Mouse (Mus musculus) regulatory T cell (primary cell): ENCODE data around the gene Rara.
"Not testable (repeated sequence)": the region's sequence is repeated elsewhere in the genome, so short reads cannot be mapped to it uniquely, and the experiment has no call there.

ENCODE experiments used
- in situ Hi-C: fragments of 300-600 bp; cut with MboI, MseI; formaldehyde crosslinking; loops from one replicate; pipeline ENCODE4 v1.15.1; 2025; ENCODE audit warnings: high pct_unique_total_duplicates

The Rara gene

DNA sequence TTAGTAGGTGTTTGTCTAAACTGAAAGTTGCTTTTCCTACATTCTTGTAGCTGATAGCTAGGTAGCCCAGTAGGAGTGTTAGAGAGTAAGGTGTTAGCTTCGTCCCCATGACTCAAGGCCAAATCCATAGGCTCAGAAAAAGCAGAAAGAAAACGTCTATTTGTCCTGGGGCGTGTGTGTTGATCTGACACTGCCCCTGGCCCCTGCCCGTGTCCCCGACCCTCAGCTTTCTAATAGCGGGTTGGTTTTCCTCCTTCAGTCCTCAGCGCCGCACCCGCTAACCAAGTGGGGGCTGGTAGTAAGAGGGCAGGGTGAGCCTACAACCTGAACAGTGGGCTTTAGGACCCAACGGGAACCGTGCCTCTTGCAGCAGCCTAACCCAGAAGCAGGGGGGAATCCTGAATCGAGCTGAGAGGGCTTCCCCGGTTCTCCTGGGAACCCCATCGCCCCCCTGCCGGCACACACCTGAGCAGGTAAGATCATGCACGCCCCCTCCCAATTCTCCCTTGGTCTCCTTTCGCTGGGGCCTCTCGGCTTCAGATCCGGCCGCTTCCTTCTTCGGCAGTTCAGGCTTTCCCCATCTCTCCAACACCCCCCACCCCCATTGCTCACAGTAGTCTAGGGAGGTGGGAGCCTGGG lies at the start of gene Rara:
TSS of gene Rara (plus strand) at position 381 of the 639 bp plus-strand sequence.
- in situ Hi-C loops: no loop called here

DNA sequence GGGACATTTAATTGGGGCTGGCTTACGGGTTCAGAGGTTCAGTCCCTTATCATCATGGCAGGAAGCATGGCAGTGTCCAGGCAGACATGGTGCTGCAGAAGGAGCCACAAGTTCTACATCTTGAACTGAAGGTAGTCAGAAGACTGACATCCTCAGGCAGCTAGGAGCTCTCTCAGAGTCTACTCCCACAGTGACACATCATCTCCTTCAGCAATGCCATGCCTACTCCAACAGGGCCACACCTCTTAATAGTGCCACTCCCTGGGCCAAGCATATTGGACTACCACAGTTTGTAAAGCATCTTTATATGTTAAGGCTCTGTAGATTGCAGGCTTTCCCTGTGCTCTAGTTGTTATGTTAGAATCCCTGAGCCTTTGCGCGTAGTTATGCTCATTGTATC lies 39.9 kb upstream of the Rara start:
- in situ Hi-C loops: no loop called here

DNA sequence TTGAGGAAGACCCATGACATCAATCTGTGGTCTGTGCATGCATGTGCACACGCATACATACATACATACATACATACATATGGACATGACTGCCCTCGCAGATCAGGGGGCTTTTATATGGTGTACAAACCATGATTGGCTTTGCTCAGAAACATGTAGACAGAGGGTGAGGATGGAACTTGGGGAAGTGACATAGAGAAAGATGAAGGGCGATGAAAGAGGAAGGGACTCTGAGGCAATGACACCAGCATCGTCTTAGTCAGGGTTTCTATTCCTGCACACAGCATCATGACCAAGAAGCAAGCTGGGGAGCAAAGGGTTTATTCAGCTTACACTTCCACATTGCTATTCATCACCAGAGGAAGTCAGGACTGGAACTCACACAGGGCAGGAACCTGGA lies 38.5 kb upstream of the Rara start:
- in situ Hi-C loops: no loop called here

DNA sequence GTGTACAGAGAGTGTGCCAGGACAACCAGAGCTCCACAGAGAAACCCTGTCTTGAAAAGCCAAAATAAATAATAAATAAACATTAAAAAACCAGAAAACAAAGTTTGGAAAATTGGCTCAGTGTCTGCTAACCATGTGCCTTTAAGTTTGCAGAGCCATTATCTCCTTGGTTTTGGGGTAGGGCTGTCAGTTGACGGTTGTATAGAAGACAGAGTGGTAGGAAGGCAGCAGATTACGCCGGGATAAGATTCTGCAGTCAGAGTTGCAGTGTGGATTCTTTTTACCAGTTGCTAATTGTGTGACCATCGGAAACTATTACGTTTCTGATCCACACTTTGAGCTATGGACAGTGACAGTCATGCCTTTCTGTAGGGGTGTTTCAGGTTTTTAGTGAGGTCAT lies 37.6 kb upstream of the Rara start:
- in situ Hi-C loops: no loop called here

DNA sequence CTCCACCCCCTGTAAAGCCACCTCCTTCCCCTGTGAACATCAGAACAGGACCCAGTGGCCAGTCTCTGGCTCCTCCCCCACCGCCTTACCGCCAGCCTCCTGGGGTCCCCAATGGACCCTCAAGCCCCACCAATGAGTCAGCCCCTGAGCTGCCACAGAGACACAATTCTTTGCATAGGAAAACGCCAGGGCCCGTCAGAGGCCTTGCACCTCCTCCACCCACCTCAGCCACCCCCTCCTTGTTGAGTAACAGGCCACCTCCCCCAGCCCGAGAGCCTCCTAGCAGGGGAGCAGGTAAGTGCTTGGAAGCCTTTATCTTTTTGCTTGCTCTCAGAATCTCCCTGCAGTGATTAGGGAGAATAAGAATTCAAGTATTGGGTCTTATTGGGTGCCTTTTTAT lies 35.2 kb upstream of the Rara start:
- in situ Hi-C loops: no loop called here

DNA sequence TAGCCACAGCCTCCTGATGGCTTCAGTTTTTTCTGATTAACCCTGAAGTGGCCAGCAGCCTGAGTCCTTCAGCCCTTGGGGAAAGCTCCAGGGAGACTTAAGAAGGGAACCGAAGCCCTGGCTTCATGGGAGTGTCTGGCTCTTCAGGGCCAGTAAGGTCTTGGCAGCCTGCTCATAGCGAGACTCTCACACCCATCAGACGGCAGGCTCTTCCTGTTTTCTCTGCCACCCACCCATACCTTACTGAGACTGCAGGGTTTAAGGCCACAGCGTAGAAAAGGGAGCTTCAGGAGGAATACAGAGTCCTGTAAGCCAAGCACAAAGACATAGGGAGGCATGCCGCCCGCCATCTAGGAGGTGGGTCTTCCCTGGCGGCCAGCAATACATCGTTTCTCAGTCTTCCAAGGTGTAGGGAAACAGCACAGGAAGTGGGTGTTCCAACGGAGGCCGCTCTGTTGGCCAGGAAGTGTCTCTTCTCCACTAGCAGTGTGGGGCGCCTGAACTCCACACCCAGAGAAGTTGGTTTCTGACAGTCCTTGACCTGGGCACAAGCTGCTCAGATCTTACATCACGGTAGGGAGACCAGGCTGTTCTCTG lies 27.0 kb upstream of the Rara start:
- in situ Hi-C loops: loop anchor here (5.0 kb wide), 1 partner anchor 38 kb away; the partner anchor contains the start of gene Wipf2

DNA sequence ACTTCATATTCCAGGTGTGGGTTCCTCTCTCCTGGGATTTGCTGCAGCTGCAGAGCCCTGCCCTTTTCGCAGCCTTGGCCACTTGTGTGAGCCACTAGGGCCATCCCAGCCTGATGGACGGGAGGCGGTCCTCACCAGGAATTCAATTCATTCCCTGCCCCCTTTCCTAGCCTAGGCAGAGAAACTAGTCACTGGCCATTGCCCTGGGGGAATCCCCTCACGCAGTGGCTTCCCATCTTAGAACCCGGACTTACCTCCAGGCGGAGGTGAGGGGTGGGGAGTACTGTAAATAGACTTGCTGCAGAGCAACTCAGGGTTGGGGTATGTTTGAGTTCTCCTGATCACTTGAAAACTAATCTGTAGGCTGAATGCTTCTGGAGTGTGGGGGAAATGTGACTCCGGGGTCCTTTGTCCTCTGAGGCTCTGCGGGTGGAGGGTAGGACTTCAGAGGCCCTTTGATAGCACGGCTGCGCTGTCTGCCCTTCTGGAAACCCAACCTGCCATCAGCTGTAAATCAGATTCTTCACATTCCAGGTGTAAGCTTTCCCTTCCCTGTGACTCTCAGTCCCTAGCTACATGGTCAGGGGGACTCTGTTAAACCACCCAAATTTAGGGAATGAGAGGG lies 24.9 kb upstream of the Rara start:
- in situ Hi-C loops: loop anchor here (5.0 kb wide), 1 partner anchor 40 kb away; the partner anchor contains the start of gene Wipf2

DNA sequence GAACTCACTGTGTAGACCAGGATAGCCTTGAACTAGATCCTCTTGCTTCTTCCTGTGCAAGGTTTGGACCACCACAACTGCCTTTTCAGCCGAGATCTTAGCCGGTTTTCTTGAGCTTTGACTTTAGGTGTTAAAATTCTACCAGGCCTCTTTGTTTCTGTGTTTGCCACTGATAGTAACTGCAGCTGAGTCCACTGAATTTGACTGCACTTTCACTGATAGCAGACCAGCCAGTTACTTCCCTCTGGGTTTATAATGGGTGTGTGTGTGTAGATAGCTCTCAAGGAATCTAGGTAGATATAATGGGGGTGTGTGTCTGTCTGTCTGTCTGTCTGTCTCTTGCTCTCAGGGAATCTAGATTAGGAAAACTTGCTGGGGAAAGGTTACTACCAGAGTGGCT lies 23.0 kb upstream of the Rara start:
- in situ Hi-C loops: loop anchor here (5.0 kb wide), 1 partner anchor 42 kb away; the partner anchor contains the start of gene Wipf2

DNA sequence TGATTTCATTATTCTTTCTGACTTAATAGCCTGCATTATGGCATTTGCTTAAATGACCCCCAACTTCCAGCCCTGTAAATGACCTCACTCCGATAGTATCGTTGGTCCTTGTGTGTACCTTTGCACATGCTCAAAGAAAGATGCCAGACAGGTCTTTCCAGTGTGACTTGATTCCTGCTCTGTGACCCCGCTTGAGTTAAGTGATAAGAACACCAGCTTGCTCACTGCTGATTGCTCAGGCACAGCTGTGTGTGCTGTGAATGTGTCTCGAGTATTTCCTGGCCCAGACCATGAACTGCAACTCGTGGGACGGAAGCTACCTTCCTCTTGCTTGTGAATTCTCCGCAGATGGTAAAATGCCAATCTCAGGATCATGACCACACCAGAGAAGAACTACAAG lies 22.6 kb upstream of the Rara start:
- in situ Hi-C loops: no loop called here

DNA sequence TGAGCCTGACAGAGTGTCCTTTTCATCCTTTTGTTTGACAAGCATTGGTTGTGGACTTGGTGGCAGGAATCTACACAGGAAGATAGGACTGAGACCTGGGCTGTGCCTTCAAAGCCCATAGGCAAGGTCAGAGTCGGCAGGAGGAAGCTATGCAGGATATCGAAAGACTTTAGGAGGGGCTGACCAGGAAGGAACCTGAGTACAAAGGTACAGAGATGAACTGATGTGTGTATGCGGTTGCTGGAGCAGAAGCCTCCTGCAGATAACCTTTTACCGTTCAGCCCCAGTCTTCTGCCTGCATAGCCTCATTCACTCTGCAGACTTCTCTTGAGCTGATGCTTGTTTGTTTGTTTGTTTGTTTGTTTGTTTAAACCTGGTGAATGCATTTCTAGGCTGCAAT lies 22.0 kb upstream of the Rara start:
- in situ Hi-C loops: no loop called here

DNA sequence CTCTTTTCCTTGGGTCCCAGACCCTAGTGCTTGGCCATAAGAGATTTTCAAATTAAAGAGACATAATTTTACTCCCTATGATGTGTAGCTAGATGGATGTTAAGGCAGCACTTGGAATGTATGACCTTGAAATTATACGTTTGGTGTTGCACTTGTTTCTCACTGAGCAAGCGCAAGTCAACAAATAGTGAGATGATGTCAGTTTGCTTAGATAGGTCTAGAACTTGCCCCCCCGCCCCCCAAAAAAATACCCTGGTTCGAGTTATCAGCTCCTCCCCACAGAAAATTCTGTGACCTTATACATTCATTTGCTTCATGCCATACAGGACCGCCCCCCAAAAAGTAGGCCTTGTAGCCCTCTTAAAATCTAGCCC lies 20.6 kb upstream of the Rara start:
- in situ Hi-C loops: no loop called here

DNA sequence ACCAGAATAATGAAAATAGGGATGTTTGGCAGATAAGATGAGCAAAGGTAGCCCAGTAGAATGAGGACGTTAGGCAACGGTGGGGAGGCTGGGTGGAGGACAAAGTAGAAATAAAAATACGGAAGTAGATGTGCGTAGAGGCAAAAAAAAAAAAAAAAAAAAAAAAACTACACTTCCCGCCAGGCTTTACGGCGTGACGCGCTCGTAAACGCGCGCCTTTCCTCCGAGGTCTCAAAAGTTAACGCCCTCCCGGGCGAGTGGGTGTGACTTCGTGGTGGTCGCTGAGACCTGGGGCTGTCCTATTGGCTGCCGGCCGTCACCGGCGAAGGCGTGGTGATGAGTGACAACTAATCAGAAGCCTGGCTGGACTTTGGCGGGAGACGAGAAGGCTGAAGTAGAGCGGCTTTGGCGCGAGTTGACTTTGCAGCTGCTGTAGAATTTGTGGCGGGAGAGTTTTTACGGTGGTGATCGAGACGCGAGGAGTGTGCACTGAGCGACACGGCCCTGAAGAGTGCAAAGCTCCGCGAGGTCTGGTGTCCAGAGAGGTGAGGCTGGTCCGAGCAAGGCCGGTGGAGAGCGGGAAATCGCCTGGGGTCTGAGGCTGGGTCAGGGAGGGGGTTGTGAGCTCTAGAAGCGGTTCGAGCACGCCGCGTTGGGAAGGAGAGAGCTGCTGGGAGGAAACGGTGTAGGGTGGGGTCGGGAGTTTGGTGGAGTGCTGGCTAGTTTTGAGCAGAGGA lies 20.0 kb upstream of the Rara start, which contains the start of gene Cdc6:
TSS of gene Cdc6 (plus strand) at position 365 of the 737 bp plus-strand sequence.
- in situ Hi-C loops: no loop called here

DNA sequence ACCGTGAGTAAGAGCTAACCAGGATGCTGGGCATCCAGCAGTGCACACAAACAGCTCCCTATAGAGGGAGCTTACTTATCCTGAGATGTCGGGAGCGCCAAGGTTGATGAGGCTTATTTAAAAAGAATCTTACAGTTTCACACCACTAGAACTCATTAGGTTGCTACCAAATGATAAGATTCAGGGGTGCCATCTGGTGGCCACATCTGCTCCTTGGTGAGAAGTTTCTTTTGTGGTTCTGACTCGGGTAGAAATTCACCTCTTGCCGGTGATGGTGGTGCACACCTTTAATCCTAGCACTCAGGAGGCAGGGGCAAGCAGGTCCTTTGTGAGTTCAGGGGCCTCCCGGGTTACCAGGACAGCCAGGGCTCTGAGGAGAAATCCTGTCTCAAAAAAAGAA lies 18.0 kb upstream of the Rara start:
- in situ Hi-C loops: no loop called here

DNA sequence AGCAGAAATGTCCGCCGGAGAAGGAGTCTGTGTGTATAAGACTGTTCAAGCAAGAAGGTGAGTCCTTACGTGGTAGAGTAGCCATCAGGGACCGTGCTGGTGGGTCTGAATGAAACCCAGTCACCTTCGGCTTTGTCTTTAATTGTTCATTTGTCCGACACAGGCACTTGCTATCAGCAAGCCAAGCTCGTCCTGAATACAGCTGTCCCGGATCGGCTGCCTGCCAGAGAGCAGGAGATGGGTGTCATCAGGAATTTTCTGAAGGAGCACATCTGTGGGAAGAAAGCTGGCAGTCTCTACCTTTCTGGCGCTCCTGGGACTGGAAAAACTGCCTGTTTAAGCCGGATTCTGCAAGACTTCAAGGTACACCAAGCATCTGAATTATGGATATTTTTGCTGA lies 17.2 kb upstream of the Rara start:
- in situ Hi-C loops: no loop called here

DNA sequence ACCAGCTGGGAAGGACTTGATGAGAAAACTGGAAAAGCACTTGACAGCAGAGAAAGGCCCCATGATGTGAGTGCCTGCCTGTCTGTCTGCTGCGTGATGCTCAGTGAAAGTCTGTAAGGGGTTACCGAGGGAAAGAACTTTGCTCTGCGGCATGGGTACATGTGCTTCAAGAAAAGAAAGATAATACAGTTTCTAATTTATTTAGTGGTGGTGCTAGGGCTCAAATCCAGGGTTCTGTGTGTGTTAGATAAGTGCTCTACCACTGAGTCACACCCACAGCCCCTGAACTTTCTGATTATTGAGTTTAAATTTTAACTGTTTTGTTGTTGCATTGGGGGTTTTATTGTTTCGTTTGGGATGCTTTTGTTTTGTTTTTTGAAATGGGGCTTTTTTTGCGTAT lies 16.1 kb upstream of the Rara start:
- in situ Hi-C loops: no loop called here

DNA sequence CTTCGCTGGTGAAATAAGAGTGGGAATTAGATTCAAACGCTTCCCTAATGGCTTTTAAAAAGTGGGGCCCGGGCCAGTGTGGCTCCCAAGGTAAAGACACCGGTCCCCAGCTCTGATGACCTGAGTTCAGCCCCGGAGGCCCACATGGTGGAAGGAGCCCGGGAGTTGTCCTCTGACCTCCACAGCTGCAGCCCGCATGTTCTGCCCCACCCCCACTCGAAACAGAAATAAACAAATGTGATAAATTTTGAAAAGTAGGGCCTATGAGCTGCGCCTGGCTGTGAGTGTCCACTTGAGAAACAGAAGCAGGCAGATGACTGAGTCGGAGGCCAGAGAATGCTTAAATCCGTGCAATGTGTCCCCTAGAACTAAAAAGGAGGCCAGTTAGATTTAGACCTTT lies 13.4 kb upstream of the Rara start:
- in situ Hi-C loops: no loop called here

DNA sequence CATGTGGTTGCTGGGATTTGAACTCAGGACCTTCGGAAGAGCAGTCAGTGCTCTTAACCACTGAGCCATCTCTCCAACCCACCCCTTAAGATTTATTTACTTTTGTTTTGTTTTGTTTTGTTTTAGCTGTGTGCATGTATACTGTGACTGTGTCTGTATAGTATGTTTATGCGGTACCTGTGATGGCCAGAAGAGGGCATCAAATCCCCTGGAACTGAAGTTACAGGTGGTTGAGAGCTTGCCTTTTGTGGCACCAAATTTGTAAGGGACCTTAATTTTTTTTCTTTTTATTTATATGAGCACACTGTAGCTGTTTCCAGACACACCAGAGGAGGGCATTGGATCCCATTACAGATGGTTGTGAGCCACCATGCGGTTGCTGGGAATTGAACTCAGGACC lies 11.2 kb upstream of the Rara start:
- in situ Hi-C loops: not testable (repeated sequence)

DNA sequence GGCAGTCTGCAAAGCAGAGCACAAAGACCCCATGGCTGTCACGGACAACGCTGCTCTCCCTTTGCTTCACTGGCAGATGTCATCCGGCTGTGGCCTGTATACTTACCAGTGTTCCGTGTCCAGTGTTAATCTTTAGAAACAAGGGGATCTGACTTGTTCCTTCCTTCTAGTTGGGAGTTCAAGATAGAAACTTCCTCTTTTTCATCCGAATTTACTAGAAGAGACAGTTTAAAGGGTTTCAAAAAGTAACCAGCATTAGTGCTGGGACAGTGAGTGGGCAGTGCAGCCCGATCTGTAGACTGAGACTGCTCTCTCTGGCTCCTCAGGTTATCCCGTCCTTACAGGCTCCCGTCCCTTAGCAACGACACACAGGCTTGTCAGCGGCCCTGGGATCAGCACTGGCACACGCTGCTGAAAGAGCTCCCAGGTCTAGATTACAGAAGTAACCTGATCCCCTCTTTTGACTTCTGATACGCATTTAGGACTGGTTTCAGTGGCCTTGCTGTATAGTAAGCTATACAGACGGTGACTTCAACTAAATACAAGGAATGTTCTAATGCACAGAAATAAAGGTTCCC lies 10.1 kb upstream of the Rara start:
- in situ Hi-C loops: no loop called here

DNA sequence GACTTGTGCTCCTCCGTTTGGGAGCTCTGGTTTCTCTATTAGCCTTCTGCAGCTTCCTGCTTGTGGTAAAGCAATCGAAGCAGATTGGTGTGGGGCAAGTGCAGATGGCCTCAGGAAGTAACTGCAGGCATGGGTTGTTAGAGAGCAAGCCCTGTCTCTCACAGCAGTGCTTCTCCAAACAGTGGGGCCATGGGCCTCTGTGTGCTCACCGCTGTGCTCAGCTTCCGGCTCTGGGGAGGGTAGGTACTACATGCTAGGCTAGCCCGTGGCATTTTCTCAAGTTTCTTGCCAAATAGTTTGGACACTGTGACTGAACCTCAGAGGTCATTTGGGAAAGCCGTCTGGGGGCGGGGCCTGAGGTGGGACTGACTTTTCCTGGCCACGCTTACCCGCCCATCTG lies 9.4 kb upstream of the Rara start:
- in situ Hi-C loops: no loop called here

DNA sequence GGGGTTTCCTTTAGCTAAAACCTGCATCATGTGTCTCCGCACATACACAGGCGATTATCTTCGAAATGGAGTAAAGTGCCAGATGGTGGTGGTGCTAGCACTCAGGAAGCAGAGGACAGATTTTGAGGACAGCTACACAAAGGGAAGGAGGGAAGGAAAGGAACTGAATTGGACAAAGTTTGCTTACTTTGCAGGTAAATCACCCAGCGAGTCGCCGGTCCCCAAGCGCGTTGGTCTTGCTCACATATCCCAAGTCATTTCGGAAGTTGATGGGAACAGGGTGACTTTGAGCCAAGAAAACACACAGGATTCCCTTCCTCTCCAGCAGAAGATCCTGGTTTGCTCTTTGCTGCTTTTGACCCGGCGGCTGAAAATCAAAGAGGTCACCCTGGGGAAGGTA lies 8.6 kb upstream of the Rara start:
- in situ Hi-C loops: no loop called here

DNA sequence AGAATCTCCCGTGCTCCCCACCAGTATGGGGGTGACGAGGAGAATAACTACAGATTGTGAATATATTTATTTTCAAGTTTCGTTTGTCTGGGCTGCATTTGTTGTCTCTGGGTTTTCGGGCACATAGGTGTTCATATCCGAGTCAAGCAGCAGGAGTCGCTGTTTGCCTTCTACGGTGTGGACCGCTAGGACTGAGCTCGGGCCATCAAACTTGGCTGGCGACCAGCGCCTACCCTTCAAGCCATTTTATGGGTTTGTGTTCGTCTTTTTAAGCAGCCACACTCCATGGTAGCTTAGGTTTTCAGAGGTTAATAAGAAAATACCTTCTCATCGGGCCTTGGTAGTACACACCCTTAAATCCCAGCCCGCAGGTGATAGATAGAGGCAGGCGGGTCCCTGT lies 5.8 kb upstream of the Rara start:
- in situ Hi-C loops: not testable (repeated sequence)

DNA sequence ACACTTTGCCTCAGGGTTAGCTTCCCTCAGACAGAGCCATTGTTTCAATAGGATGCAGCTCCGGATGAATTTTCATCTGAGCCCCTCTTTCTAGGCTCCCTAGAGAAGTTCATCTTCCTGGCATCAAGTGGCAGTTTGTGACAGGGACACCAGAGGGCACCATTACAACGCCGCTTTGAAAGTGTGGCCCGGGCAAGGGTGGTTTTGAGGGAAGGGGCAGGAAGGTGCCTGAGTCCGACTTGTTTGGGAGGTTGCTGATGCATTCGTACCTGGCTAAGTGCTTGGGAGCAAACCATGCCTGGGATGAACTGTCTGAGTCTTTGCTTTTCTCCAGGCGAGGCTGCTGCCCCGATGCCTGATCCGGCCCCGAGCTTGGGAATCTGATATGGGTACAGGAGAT lies 5.3 kb upstream of the Rara start:
- in situ Hi-C loops: not testable (repeated sequence)
